Mouse (Mus musculus): ENCODE measurements around the gene Mmab. TPM values are rescaled to one million over a fixed set of nuclear protein-coding genes. Genes with fewer than 3 reads are reported as not detected.
A peak's percentile ranks its signal among the peaks of the same experiment; 100 is the strongest.

Gene Mmab
- polyA plus RNA-seq, 1 experiment from 2014 or later, result 11.4 TPM

- Histone ChIP-seq H3K27ac (replicated peaks) (no peak overlapping the region), H3K4me1 (replicated peaks; ENCODE audit: control insufficient read depth, insufficient read depth) (no peaks in the 10 kb centered on the region), H3K9me3 (ENCODE audit: control insufficient read depth, low read length) (no peaks in the 10 kb centered on the region), H3K4me3 (ENCODE audit: low read depth, low read length) (no peak overlapping the region), H3K27me3 (ENCODE audit: control insufficient read depth, insufficient read depth, low read length) (no peaks in the 10 kb centered on the region), H3K36me3 (ENCODE audit: control insufficient read depth, insufficient read depth, low read length) (peaks cover 67% of the 10 kb centered on the region), H3K9ac (ENCODE audit: low read length) (no peak overlapping the region), H3K4me2 (replicated peaks; ENCODE audit: low read depth) (no peak overlapping the region)
- DNase-seq (ENCODE audit: low spot score), result no peak
- ATAC-seq (ENCODE audit: low FRiP score, low TSS enrichment), result no peak
- TF ChIP-seq EP300 (optimal IDR thresholded peaks at IDR 0.05) (no peak), CTCF (IDR thresholded peaks at IDR 0.05; ENCODE audit: low read depth) (no peak)
- 90% methylated on average over 14 of the region's 14 CpGs for WGBS
These were observed 37.3 kb downstream of the Mmab start for GRCm38 (mm10) chr5:114406592-114406991.

- 74% methylated on average over 9 of the region's 9 CpGs for WGBS
- H3K9ac ChIP-seq (ENCODE audit: low read length), result no peak overlapping the region
These were observed 50.7 kb downstream of the Mmab start for GRCm38 (mm10) chr5:114393169-114393568.

GRCm38 (mm10) chr5:114384448-114384847 is 59.4 kb downstream of the Mmab start:
- Histone ChIP-seq H3K27ac (replicated peaks) (no peak overlapping the region), H3K4me3 (ENCODE audit: low read depth, low read length) (no peak overlapping the region), H3K4me1 (replicated peaks; ENCODE audit: control insufficient read depth, insufficient read depth) (peaks cover 6% of the 10 kb centered on the region; the same call in 1 of the 2 replicates), H3K27me3 (ENCODE audit: control insufficient read depth, insufficient read depth, low read length) (no peaks in the 10 kb centered on the region), H3K9me3 (ENCODE audit: control insufficient read depth, low read length) (no peaks in the 10 kb centered on the region), H3K9ac (ENCODE audit: low read length) (no peak overlapping the region), H3K36me3 (ENCODE audit: control insufficient read depth, insufficient read depth, low read length) (peaks cover 32% of the 10 kb centered on the region), H3K4me2 (replicated peaks; ENCODE audit: low read depth) (no peak overlapping the region)
- 86% methylated on average over 8 of the region's 8 CpGs for WGBS
- DNase-seq (ENCODE audit: low spot score) (no peak), ATAC-seq (ENCODE audit: low FRiP score, low TSS enrichment) (no peak)
- TF ChIP-seq EP300 (optimal IDR thresholded peaks at IDR 0.05) (no peak), CTCF (IDR thresholded peaks at IDR 0.05; ENCODE audit: low read depth) (no peak)

More at GRCm38 (mm10) chr5:114393169-114393568, 50.7 kb downstream of the Mmab start:
- H3K9me3 ChIP-seq (ENCODE audit: control insufficient read depth, low read length), result no peaks in the 10 kb centered on the region
- H3K27me3 ChIP-seq (ENCODE audit: control insufficient read depth, insufficient read depth, low read length), result no peaks in the 10 kb centered on the region
- H3K4me2 ChIP-seq (replicated peaks; ENCODE audit: low read depth), result no peak overlapping the region
- H3K27ac ChIP-seq (replicated peaks), result no peak overlapping the region
- DNase-seq (ENCODE audit: low spot score) (no peak), ATAC-seq (ENCODE audit: low FRiP score, low TSS enrichment) (no peak)
- no peak overlapping the region for H3K4me3 ChIP-seq (ENCODE audit: low read depth, low read length)
- H3K36me3 ChIP-seq (ENCODE audit: control insufficient read depth, insufficient read depth, low read length), result peaks cover 32% of the 10 kb centered on the region
- no peak for TF ChIP-seq EP300 (optimal IDR thresholded peaks at IDR 0.05)
- no peak for TF ChIP-seq CTCF (IDR thresholded peaks at IDR 0.05; ENCODE audit: low read depth)
- H3K4me1 ChIP-seq (replicated peaks; ENCODE audit: control insufficient read depth, insufficient read depth), result no peaks in the 10 kb centered on the region

GRCm38 (mm10) chr5:114383184-114383904 is 60.5 kb downstream of the Mmab start:
- ATAC-seq (ENCODE audit: low FRiP score, low TSS enrichment) (peak; percentile 36; the same call in 1 of the 2 replicates), DNase-seq (ENCODE audit: low spot score) (peak; percentile 70)
- peak overlapping the region; percentile 45 for H3K27ac ChIP-seq (replicated peaks)
- 67% methylated on average over 9 of the region's 9 CpGs for WGBS
- H3K4me3 ChIP-seq (ENCODE audit: low read depth, low read length), result no peak overlapping the region
- H3K9me3 ChIP-seq (ENCODE audit: control insufficient read depth, low read length), result no peaks in the 10 kb centered on the region
- peaks cover 6% of the 10 kb centered on the region for H3K4me1 ChIP-seq (replicated peaks; ENCODE audit: control insufficient read depth, insufficient read depth)
- no peak overlapping the region for H3K4me2 ChIP-seq (replicated peaks; ENCODE audit: low read depth)
- TF ChIP-seq CTCF (IDR thresholded peaks at IDR 0.05; ENCODE audit: low read depth), result peak; percentile 83
- TF ChIP-seq EP300 (optimal IDR thresholded peaks at IDR 0.05), result no peak
- H3K36me3 ChIP-seq (ENCODE audit: control insufficient read depth, insufficient read depth, low read length), result peaks cover 23% of the 10 kb centered on the region
- H3K27me3 ChIP-seq (ENCODE audit: control insufficient read depth, insufficient read depth, low read length), result no peaks in the 10 kb centered on the region
- H3K9ac ChIP-seq (ENCODE audit: low read length), result 0 out of 2 replicates have a peak overlapping the region, but pooled peaks have one; percentile 4

Small RNA genes within 50 kb of the gene (microRNA-seq; reads per million reads assigned to microRNA genes)
- gene Mir7027, result not detected

Other genes with a start within 250 kb of the Mmab start
- not detected in 2 replicates for gene Foxn4, start 170.3 kb downstream of the Mmab start, polyA plus RNA-seq (2015; fragmentation: Nextera tagmentation; extraction: Ambion mirVana)
- gene Myo1h, start 154.9 kb downstream of the Mmab start, polyA plus RNA-seq (2015; fragmentation: Nextera tagmentation; extraction: Ambion mirVana), result 3.0 and 3.8 TPM in 2 replicates
- gene Kctd10, start 63.6 kb downstream of the Mmab start, polyA plus RNA-seq (2015; fragmentation: Nextera tagmentation; extraction: Ambion mirVana), result 93.4 and 96.4 TPM in 2 replicates
- gene Ube3b, start 63.5 kb downstream of the Mmab start, polyA plus RNA-seq (2015; fragmentation: Nextera tagmentation; extraction: Ambion mirVana), result 19.4 and 20.9 TPM in 2 replicates
- 60.1 and 64.4 TPM in 2 replicates for gene Mvk, start 209 bp upstream of the Mmab start, polyA plus RNA-seq (2015; fragmentation: Nextera tagmentation; extraction: Ambion mirVana)
- 0.79 and 0.98 TPM in 2 replicates for gene Fam222a, start 124.0 kb upstream of the Mmab start, polyA plus RNA-seq (2015; fragmentation: Nextera tagmentation; extraction: Ambion mirVana)
- gene Trpv4, start 214.4 kb upstream of the Mmab start, polyA plus RNA-seq (2015; fragmentation: Nextera tagmentation; extraction: Ambion mirVana), result 2.1 and 2.8 TPM in 2 replicates
- gene Gltp, start 246.9 kb upstream of the Mmab start, polyA plus RNA-seq (2015; fragmentation: Nextera tagmentation; extraction: Ambion mirVana), result 482 and 496 TPM in 2 replicates

Measured in stomach, postnatal 0 days (tissue).